Mouse (Mus musculus): ENCODE data around the gene Olfr1564.
"Not testable (repeated sequence)": the region's sequence is repeated elsewhere in the genome, so short reads cannot be mapped to it uniquely, and the experiment has no call there.

Olfr1564 gene

GRCm38 (mm10) chr17:33221590-33221989 is at the start of gene Olfr1564:
TSS of gene Olfr1564 (minus strand) at chr17:33221690.
- no peak for DNase-seq (ENCODE audit: low read depth)

GRCm38 (mm10) chr17:33268907-33269306 is 47.4 kb upstream of the Olfr1564 start:
- DNase-seq (ENCODE audit: low read depth), result no peak

- no peak for DNase-seq (ENCODE audit: low read depth)
Observed at GRCm38 (mm10) chr17:33264376-33264775, 42.9 kb upstream of the Olfr1564 start, which contains the start of gene Olfr63. TSS of gene Olfr63 (plus strand) at chr17:33264676.

- not testable (repeated sequence) for DNase-seq (ENCODE audit: low read depth)
Observed at GRCm38 (mm10) chr17:33255319-33255657, 33.8 kb upstream of the Olfr1564 start.

- not testable (repeated sequence) for DNase-seq (ENCODE audit: low read depth)
Observed at GRCm38 (mm10) chr17:33254530-33255318, 33.2 kb upstream of the Olfr1564 start, which contains the start of gene Zfp955a. TSS of gene Zfp955a (minus strand) at chr17:33255145.

GRCm38 (mm10) chr17:33236646-33237045 is 15.2 kb upstream of the Olfr1564 start:
- DNase-seq (ENCODE audit: low read depth), result not testable (repeated sequence)

GRCm38 (mm10) chr17:33191002-33191401 is 30.5 kb downstream of the Olfr1564 start, which contains the start of gene Olfr239:
TSS of gene Olfr239 (plus strand) at chr17:33191302.
- not testable (repeated sequence) for DNase-seq (ENCODE audit: low read depth)

GRCm38 (mm10) chr17:33168147-33168546 is 53.3 kb downstream of the Olfr1564 start, which contains the start of gene Olfr55:
TSS of gene Olfr55 (plus strand) at chr17:33168447.
- DNase-seq (ENCODE audit: low read depth), result not testable (repeated sequence)

Measured in fibroblast of lung, adult 2 months (primary cell).